Mouse (Mus musculus): ENCODE data around the gene Il17rd. TPM values are rescaled to one million over a fixed set of nuclear protein-coding genes. Genes with fewer than 3 reads are reported as not detected.
A peak's percentile ranks its signal among the peaks of the same experiment; 100 is the strongest.

Gene Il17rd
- polyA plus RNA-seq, 2 experiments: 6.0 to 15.4 TPM

GRCm38 (mm10) chr14:27115275-27115660, 76.5 kb downstream of the Il17rd start:
- peaks cover 5% of the 10 kb centered on the region; the same call in 1 of the 2 replicates for H3K4me1 ChIP-seq (ENCODE audit: control insufficient read depth, insufficient read depth, low read length)
- peaks cover 8% of the 10 kb centered on the region; the same call in 1 of the 2 replicates for H3K27me3 ChIP-seq (ENCODE audit: control insufficient read depth, insufficient read depth, low read length)
- H3K4me2 ChIP-seq (replicated peaks; ENCODE audit: low read depth, low read length, severe bottlenecking): peak overlapping the region; percentile 99
- H3K9ac ChIP-seq (ENCODE audit: low read depth, low read length, severe bottlenecking): peak overlapping the region; percentile 54; the same call in 1 of the 2 replicates
- ATAC-seq (ENCODE audit: low FRiP score, low read depth): no peak
- WGBS: 16% methylated on average over 11 of the region's 11 CpGs
- no peaks in the 10 kb centered on the region for H3K9me3 ChIP-seq (ENCODE audit: control insufficient read depth, low read length)
- DNase-seq (ENCODE audit: low spot score): no peak
- peak overlapping the region; percentile 61 for H3K4me3 ChIP-seq (replicated peaks; ENCODE audit: low read length)
- no peak overlapping the region for H3K27ac ChIP-seq (replicated peaks; ENCODE audit: low read depth, low read length)
- no peaks in the 10 kb centered on the region for H3K36me3 ChIP-seq (ENCODE audit: control insufficient read depth, insufficient read depth, low read length)
- no peak for TF ChIP-seq POLR2A (IDR thresholded peaks at IDR 0.05; ENCODE audit: borderline replicate concordance, extremely low read depth, insufficient read depth, insufficient read length)

GRCm38 (mm10) chr14:27115991-27116390, 77.2 kb downstream of the Il17rd start:
- ATAC-seq (ENCODE audit: low FRiP score, low read depth) (no peak), DNase-seq (ENCODE audit: low spot score) (no peak)
- 63% methylated on average over 6 of the region's 6 CpGs for WGBS

GRCm38 (mm10) chr14:27116577-27117165, 77.9 kb downstream of the Il17rd start:
- Histone ChIP-seq H3K9ac (ENCODE audit: low read depth, low read length, severe bottlenecking) (no peak overlapping the region), H3K4me3 (replicated peaks; ENCODE audit: low read length) (no peak overlapping the region), H3K27ac (replicated peaks; ENCODE audit: low read depth, low read length) (no peak overlapping the region), H3K27me3 (ENCODE audit: control insufficient read depth, insufficient read depth, low read length) (peaks cover 8% of the 10 kb centered on the region; the same call in 1 of the 2 replicates), H3K4me1 (ENCODE audit: control insufficient read depth, insufficient read depth, low read length) (peaks cover 5% of the 10 kb centered on the region; the same call in 1 of the 2 replicates), H3K9me3 (ENCODE audit: control insufficient read depth, low read length) (no peaks in the 10 kb centered on the region), H3K4me2 (replicated peaks; ENCODE audit: low read depth, low read length, severe bottlenecking) (no peak overlapping the region), H3K36me3 (ENCODE audit: control insufficient read depth, insufficient read depth, low read length) (no peaks in the 10 kb centered on the region)
- no peak for TF ChIP-seq POLR2A (IDR thresholded peaks at IDR 0.05; ENCODE audit: borderline replicate concordance, extremely low read depth, insufficient read depth, insufficient read length)
- DNase-seq (ENCODE audit: low spot score) (no peak), ATAC-seq (ENCODE audit: low FRiP score, low read depth) (no peak)
- WGBS: 77% methylated on average over 4 of the region's 4 CpGs

More at GRCm38 (mm10) chr14:27115991-27116390, 77.2 kb downstream of the Il17rd start:
- H3K36me3 ChIP-seq (ENCODE audit: control insufficient read depth, insufficient read depth, low read length): no peaks in the 10 kb centered on the region
- no peak overlapping the region for H3K4me3 ChIP-seq (replicated peaks; ENCODE audit: low read length)
- H3K9me3 ChIP-seq (ENCODE audit: control insufficient read depth, low read length): no peaks in the 10 kb centered on the region
- H3K27me3 ChIP-seq (ENCODE audit: control insufficient read depth, insufficient read depth, low read length): peaks cover 8% of the 10 kb centered on the region; the same call in 1 of the 2 replicates
- no peak overlapping the region; the same call in 1 of the 2 replicates for H3K4me2 ChIP-seq (replicated peaks; ENCODE audit: low read depth, low read length, severe bottlenecking)
- peaks cover 5% of the 10 kb centered on the region; the same call in 1 of the 2 replicates for H3K4me1 ChIP-seq (ENCODE audit: control insufficient read depth, insufficient read depth, low read length)
- TF ChIP-seq POLR2A (IDR thresholded peaks at IDR 0.05; ENCODE audit: borderline replicate concordance, extremely low read depth, insufficient read depth, insufficient read length): no peak
- no peak overlapping the region for H3K27ac ChIP-seq (replicated peaks; ENCODE audit: low read depth, low read length)
- no peak overlapping the region for H3K9ac ChIP-seq (ENCODE audit: low read depth, low read length, severe bottlenecking)

DNA sequence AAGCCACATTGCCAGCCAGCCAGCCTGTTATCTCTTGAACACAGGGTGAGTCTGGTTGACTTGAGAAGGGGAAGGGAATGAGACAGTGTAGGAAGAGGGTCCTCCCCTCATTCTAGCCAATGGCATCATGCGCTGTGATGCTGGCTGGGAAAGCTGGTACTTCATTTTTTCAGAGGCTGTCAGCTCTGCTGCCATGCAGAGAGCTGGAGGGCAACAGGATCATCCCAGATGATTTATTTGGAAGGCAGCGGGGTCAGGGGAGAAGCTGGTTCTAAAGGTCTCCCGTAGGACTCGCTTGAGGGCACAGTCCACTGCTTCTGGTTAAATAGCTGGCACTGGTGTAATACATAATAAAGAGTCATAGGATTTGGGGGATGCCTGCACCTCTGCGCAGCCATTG, 79.8 kb downstream of the Il17rd start:
- Histone ChIP-seq H3K27me3 (ENCODE audit: control insufficient read depth, insufficient read depth, low read length) (peaks cover 8% of the 10 kb centered on the region; the same call in 1 of the 2 replicates), H3K9ac (ENCODE audit: low read depth, low read length, severe bottlenecking) (no peak overlapping the region), H3K4me3 (replicated peaks; ENCODE audit: low read length) (no peak overlapping the region), H3K36me3 (ENCODE audit: control insufficient read depth, insufficient read depth, low read length) (no peaks in the 10 kb centered on the region), H3K27ac (replicated peaks; ENCODE audit: low read depth, low read length) (no peak overlapping the region), H3K9me3 (ENCODE audit: control insufficient read depth, low read length) (no peaks in the 10 kb centered on the region), H3K4me2 (replicated peaks; ENCODE audit: low read depth, low read length, severe bottlenecking) (no peak overlapping the region), H3K4me1 (ENCODE audit: control insufficient read depth, insufficient read depth, low read length) (peaks cover 12% of the 10 kb centered on the region)
- 77% methylated on average over 5 of the region's 5 CpGs for WGBS
- no peak for DNase-seq (ENCODE audit: low spot score)
- no peak for ATAC-seq (ENCODE audit: low FRiP score, low read depth)
- no peak for TF ChIP-seq POLR2A (IDR thresholded peaks at IDR 0.05; ENCODE audit: borderline replicate concordance, extremely low read depth, insufficient read depth, insufficient read length)

DNA sequence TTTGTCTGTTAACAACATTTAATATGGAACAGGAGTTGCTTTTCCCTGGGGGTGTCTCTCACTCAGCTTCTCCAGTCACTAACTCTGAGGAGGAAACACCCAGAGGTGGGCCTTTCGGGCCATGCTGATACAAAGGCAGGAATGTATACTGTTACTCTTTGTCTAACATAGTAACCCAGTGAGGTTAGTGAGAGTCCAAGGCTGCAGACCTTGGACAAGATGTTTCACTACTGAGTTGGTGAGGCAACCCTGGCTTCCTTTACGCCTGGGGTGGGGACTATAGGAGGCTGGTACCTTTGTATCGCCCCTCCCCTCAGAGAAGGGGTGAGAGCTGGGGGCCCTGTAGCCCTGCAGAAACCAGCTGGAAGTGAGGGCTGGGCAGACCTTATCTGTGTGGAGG, 83.9 kb downstream of the Il17rd start:
- Histone ChIP-seq H3K36me3 (ENCODE audit: control insufficient read depth, insufficient read depth, low read length) (no peaks in the 10 kb centered on the region), H3K9me3 (ENCODE audit: control insufficient read depth, low read length) (no peaks in the 10 kb centered on the region), H3K4me3 (replicated peaks; ENCODE audit: low read length) (no peak overlapping the region), H3K27me3 (ENCODE audit: control insufficient read depth, insufficient read depth, low read length) (no peaks in the 10 kb centered on the region), H3K9ac (ENCODE audit: low read depth, low read length, severe bottlenecking) (no peak overlapping the region), H3K27ac (replicated peaks; ENCODE audit: low read depth, low read length) (no peak overlapping the region), H3K4me2 (replicated peaks; ENCODE audit: low read depth, low read length, severe bottlenecking) (no peak overlapping the region), H3K4me1 (ENCODE audit: control insufficient read depth, insufficient read depth, low read length) (peaks cover 7% of the 10 kb centered on the region)
- DNase-seq (ENCODE audit: low spot score) (no peak), ATAC-seq (ENCODE audit: low FRiP score, low read depth) (no peak)
- WGBS: 62% methylated on average over 3 of the region's 3 CpGs
- TF ChIP-seq POLR2A (IDR thresholded peaks at IDR 0.05; ENCODE audit: borderline replicate concordance, extremely low read depth, insufficient read depth, insufficient read length): no peak
